Mouse (Mus musculus) adrenal gland, postnatal 25 days (tissue): ENCODE data around the gene Trim2. TPM values are rescaled to one million over a fixed set of nuclear protein-coding genes. Genes with fewer than 3 reads are reported as not detected.

Experiments used
- DNase-seq: peaks from one replicate; pipeline ENCODE4 v3.0.0; 2021; ENCODE audit warnings: mixed read lengths
- total RNA-seq: library from RNA; stranded (reverse); gene quantifications from 2 replicates; pipeline ENCODE4 v1.2.3, GENCODE M21; 2021

Trim2 gene
- total RNA-seq, 1 experiment from 2014 or later: 83.1 TPM

DNA sequence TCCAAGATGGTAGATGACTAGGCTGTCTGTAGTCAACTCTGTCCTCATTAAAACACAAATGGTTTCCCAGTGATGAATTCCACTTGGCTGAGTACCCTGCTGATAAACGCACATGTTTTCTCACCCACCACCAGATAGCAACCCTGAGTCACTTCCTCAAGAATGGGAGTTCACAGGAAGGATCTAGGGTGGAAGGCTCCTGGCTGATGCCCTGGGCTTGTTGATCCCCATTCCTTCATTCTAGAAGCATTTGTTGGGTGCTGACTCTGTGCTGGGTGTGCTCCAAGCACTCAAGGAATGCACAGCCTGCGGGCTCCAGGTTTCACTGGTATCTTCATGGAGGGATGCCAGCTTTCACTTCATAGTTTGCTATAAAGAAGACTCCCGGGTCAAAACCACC, 12.8 kb upstream of the Trim2 start:
- no peak for DNase-seq

DNA sequence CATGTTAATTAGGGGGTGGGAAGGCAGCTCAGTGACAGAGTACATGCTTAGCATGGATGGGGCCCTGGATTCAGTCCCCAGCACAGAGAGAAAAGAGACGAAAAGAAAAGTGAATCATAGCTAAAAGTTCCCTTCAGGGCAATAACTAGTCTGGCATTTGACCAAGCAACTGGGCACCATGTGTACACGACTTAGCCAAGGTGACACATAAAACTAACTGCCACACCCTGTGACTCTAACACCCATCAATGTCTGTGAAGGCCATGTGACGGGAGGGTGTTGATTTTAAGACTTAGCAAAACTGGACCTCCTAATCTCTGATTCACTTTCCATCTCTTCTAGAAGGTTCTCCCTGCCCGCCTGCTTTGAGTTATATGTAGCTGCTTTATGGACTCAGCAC, 12.2 kb upstream of the Trim2 start:
- no peak for DNase-seq

GRCm38 (mm10) chr3:84314651-84315191, 8.0 kb upstream of the Trim2 start:
- DNase-seq: no peak

DNA sequence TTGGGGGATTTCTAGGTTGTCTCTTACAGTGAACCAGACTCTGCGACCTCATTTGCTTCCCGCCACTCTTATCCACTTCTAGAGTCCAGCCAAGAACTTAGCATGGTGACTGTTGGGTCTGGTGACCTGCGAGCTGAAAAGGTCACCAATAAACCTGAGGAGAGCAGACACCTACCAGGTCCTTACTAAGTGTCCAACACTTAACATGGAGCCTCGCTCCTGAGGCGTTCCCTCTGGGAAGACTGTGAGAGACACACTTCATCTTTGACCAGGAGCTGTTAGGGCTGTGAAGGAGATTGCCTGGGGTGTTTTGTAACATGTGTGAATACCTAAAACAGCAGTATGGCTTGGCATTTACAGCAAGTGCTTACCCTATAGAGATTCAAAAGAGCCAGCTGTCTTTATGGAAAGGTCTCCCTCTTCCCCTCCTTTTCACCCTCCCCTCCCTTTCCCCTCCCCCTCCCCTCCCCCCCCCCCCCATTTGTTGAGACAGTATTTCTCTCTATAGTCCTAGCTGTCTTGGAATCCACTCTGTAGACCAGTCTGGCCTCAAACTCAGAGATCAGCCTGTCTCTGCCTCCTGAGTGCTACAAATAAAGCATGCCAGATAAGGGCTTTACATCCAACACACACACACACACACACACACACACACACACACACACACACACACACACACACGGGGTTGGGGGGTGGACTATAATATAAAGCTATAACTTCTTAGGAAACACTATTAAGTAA, 7.3 kb upstream of the Trim2 start:
- no peak for DNase-seq

GRCm38 (mm10) chr3:84313003-84313800, 6.5 kb upstream of the Trim2 start:
- DNase-seq: no peak

GRCm38 (mm10) chr3:84312326-84312725, 5.6 kb upstream of the Trim2 start:
- no peak for DNase-seq

DNA sequence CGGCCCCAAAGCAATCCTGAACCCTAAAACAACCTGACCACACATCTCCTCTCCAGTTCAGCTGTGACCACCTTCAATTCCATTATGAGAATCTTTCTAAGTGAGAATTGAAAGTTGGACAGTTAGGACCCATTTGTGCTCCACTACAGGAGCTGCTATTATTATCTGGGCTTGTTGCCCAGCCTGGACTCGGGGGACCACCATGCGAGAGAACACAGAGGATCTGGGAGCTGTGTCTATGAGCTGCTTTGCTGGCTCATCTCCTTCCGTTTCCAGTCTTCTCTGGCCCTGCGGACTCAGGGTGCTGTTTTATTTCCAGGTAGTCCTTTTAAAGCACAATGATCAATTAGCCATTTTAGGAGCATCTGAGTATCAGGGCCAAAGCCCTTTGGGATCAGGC, 839 bp upstream of the Trim2 start:
- DNase-seq: no peak

DNA sequence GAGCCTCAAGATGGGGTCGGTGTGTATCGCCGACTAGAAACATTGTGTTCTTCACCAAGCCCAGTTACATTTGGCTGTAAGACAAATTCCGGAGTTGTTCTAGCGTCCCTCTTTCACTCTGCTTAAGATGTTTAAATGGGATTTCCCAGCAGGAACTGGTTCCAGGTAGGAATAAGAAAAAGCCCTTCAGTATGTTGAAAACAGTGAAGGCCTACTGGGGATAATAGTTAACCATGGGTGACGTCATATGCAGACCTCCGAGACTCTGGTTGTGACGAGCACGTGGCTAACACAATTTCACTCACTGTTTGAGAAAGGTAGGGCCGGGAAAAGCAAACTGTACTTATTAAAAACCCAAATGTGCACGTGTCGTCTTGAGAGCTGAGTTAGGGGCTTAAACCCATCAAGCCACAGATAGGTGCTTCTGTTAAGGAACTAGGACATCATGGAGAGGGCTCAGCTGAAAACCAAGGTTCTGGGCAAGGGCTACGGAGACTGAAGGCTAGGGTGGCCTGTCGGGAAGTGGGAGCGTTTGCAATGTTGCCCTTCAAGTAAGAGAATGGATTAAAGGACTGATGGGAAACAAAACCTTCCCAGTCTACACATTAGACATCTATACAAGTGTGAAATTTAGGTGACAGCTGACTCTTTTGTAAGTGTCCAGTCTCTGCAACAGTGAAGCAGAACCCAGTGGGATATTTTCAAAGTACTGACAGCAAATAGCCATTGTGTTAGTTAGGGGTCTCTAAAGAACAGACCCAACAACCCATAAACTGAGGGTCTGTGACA, 761 bp downstream of the Trim2 start:
- DNase-seq: no peak

- DNase-seq: peak; percentile 42
These were observed 1.5 kb downstream of the Trim2 start for GRCm38 (mm10) chr3:84305010-84305692.

- peak; percentile 50 for DNase-seq
These were observed 2.2 kb downstream of the Trim2 start for GRCm38 (mm10) chr3:84304339-84305009.

- DNase-seq: no peak
These were observed 3.2 kb downstream of the Trim2 start for GRCm38 (mm10) chr3:84303395-84303949.

DNA sequence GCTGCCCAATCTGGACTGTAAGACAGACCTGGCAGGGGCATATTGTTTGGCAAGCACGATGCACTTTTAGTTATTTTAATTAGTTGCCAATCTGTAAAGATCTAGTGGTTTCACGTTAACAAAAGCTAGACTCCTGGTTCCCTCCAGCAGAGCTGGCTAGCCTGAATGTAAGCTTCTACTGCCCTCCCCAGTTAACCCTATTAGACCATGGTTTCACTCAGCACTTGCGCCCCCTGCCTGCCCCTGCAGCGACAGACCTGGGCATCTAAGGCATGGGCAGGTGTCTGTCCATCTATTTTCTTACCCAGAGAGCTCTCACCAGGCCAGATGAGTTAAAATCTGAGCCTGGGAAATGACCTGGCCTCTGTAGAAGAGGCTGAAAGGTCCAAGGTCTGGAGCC, 4.4 kb downstream of the Trim2 start:
- peak; percentile 53 for DNase-seq

GRCm38 (mm10) chr3:84301674-84302073, 5.0 kb downstream of the Trim2 start:
- DNase-seq: no peak

DNA sequence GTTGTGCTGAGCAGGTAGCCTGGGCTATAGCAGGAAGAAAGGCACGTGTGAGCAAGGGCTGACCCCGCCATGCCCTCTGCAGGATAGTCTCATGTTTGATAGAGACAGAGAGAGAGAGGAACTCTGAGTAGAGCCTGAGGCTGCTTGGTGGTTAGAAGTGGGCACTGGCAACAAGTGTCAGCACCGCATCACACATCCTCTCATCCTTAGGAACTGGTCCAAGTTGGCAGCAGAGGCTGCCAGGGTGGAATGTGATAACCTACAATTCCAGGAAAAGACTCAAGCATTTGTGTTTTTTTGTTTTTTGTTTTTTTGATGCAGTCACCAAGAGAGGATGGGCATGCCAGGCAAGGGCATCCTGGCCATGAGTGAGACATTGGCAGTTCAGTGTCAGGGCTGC, 8.5 kb downstream of the Trim2 start:
- DNase-seq: no peak

GRCm38 (mm10) chr3:84296676-84297075, 10.0 kb downstream of the Trim2 start:
- no peak for DNase-seq

DNA sequence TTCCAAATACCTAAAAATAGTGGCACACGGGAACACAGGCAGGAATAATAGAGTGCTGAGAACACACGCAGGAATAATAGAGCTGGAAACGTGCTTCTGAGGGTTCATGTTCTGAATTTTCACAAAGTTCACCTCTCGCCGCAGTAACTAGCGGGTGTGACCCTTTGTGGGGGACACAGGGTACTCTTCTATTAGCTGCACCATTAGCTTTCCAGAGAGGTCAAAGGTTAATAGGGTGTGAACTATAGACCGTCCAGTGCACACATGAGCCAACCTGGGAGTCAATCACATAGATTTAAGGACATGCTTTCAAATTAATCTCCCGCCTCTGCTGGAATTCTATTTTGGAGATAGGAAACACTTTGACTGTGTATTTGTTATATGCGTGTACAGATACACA, 11.9 kb downstream of the Trim2 start:
- DNase-seq: no peak

DNA sequence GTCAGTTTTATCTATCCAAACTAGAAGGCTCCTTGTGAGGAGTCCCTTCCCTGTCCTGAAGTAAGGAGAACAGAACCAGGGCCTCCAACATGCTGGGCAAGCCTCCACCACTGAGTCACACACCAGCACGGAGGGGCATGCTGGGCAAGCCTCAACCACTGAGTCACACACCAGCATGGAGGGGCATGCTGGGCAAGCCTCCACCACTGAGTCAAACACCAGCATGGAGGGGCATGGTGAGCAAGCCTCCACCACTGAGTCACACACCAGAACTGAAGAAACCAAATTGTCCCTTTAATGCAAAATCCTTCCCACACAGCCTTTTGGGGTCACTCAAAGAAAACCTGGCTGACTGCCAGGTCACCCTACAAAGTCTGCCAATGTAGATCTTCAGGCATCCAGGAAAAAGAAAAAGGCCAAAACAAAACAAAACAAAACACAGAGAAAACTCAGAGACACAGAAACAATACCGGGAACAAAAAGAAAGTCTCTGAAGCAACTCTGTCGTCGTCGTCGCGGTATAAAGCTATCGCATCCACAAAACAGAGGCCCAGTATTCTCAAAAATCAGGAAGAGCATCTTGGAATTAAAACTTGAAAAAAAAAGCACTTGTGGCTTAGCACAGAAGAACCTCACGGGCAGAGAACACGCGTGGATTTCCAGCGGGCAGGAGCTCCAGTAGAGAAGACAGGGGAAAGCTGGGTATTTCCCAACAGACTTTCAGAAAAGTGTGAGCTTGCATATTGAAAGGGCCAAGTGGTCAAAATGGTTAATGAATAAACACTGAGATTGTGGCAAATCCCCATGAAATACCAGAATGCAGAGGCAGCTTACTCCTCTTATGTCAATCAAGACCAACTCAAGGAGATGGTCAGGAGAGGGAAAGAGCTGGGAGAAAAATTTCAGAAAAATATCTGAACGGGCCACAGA, 12.7 kb downstream of the Trim2 start:
- DNase-seq: no peak

GRCm38 (mm10) chr3:84292238-84292637, 14.4 kb downstream of the Trim2 start:
- no peak for DNase-seq

DNA sequence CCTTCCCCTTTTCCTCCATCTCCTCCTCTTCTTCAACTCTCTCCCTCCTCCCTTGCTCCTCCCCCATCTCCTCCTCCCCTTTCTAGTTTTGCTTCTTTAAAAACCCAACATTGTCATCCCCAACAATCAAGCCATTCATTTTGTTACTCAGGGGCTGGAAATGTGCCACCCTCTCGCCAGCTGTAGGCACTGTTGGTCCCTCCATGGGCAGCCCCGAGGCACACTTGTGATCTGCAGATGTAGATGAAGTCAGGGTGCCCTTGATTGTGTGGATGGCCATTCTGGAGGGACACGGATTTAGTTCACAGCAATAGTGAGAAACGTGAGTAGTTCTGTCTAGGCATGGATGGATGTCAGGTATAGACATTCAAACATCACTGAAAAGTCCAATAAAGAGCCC, 17.7 kb downstream of the Trim2 start:
- no peak for DNase-seq

DNA sequence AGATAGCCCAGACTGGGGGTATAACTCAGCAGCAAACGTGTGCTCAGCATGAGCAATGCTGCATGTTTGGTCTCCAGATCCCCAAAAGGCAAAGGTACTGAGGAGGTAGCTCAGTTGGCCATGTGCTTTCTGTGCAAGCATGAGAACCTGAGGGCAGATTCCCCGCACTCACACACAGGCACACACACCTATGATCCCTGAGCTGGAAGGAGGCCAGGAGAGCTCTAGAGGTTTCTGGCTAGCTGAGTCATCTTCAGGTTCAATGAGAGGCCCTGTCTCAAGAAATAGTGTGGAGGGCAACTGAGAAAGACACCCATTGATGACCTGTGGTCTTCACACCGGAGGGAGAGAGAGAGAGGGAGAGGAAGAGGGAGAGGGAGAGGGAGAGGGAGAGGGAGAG, 19.4 kb downstream of the Trim2 start:
- DNase-seq: no peak
